ENCODE assay signal across 24 mouse cellular contexts in genomic region chr5:44085871-44086270, GRCm38 (mm10). TPM values are rescaled to one million over a fixed set of nuclear protein-coding genes. Genes with fewer than 3 reads are reported as not detected.
DNase-seq lines count a peak whose midpoint lies in the region; ATAC-seq lines count a peak whose summit lies in the region.
"Had no signal": no experiment of that assay in that cellular context is flagged by ENCODE, and none has a peak within 500 bp of the region (broad histone marks: within the 10 kb centered on the region; RNA-seq: fewer than 3 reads in every experiment).

No protein-coding gene starts in this region.

- no peak overlapping the region for H3K4me2 ChIP-seq in forebrain, embryonic 15.5 days (replicated peaks)
- H3K4me2 ChIP-seq: embryonic facial prominence, embryonic 15.5 days; hindbrain, embryonic 12.5 days had no signal

- H3K27ac ChIP-seq in heart, embryonic 10.5 days = no peak overlapping the region
- H3K27ac ChIP-seq in forebrain, embryonic 15.5 days (replicated peaks) = no peak overlapping the region
- H3K27ac ChIP-seq: embryonic facial prominence, embryonic 15.5 days; forebrain, embryonic 10.5 days; hindbrain, embryonic 12.5 days had no signal

- no peaks in the 10 kb centered on the region for H3K27me3 ChIP-seq in heart, embryonic 10.5 days (ENCODE audit: insufficient read depth, poor library complexity, severe bottlenecking)
- no peaks in the 10 kb centered on the region for H3K27me3 ChIP-seq in forebrain, embryonic 15.5 days
- H3K27me3 ChIP-seq: CH12.LX; embryonic facial prominence, embryonic 15.5 days; hindbrain, embryonic 12.5 days; Patski had no signal

- 74% methylated on average over 7 of the region's 7 CpGs for WGBS in heart, embryonic 10.5 days
- 91% methylated on average over 7 of the region's 7 CpGs for WGBS in forebrain, embryonic 15.5 days

- DNase-seq in heart, adult 11 months = peak; percentile 76
- DNase-seq in heart, embryonic 10.5 days (ENCODE audit: low spot score) = no peak
- peak; percentile 65 for DNase-seq in cerebellum, adult 11-12 months
- peak; percentile 67 for DNase-seq in cerebellum, adult 9-10 months
- peak; percentile 52 to 69 for DNase-seq in cerebellum, postnatal 25 days
- no peak for DNase-seq in heart, adult 18-20 months
- no peak for DNase-seq in layer of hippocampus, postnatal 10 days (ENCODE audit: low spot score in 2 of 2)
- DNase-seq: adrenal gland, postnatal 14 days; gastrocnemius, postnatal 10 days; heart, postnatal 10 days; heart, postnatal 4 days; kidney, adult 8-10 months had no signal

- H3K36me3 ChIP-seq in heart, embryonic 10.5 days = peaks cover 6% of the 10 kb centered on the region; the same call in 1 of the 2 replicates
- H3K36me3 ChIP-seq in forebrain, embryonic 15.5 days = no peaks in the 10 kb centered on the region
- H3K36me3 ChIP-seq: embryonic facial prominence, embryonic 15.5 days had no signal

- H3K4me3 ChIP-seq in heart, embryonic 10.5 days = no peak overlapping the region
- H3K4me3 ChIP-seq in forebrain, embryonic 15.5 days = no peak overlapping the region
- H3K4me3 ChIP-seq: embryonic facial prominence, embryonic 15.5 days; erythroblast, embryonic 14.5 days; forebrain, embryonic 10.5 days; hindbrain, embryonic 12.5 days had no signal

- no peaks in the 10 kb centered on the region for H3K9me3 ChIP-seq in heart, embryonic 10.5 days
- H3K9me3 ChIP-seq in forebrain, embryonic 15.5 days = no peaks in the 10 kb centered on the region
- H3K9me3 ChIP-seq: embryonic facial prominence, embryonic 15.5 days; hindbrain, embryonic 12.5 days had no signal

- no peak for ATAC-seq in forebrain, embryonic 15.5 days (replicated peaks)
- ATAC-seq: activated CD4-positive, CD25-positive, alpha-beta regulatory T cell, adult 4 months; forebrain, embryonic 14.5 days; hindbrain, embryonic 16.5 days; inflammation-experienced regulatory T-cells, adult 6 months; intestine, postnatal 0 days; Patski had no signal

- peaks cover 13% of the 10 kb centered on the region for H3K4me1 ChIP-seq in heart, embryonic 10.5 days
- H3K4me1 ChIP-seq in forebrain, embryonic 15.5 days = no peaks in the 10 kb centered on the region

- H3K9ac ChIP-seq in forebrain, embryonic 15.5 days (replicated peaks) = no peak overlapping the region
- H3K9ac ChIP-seq: embryonic facial prominence, embryonic 15.5 days; hindbrain, embryonic 12.5 days had no signal

RNA-seq across cellular contexts. Expression of gene Prom1, which starts 16.0 kb away (rescaled TPM):
- polyA plus RNA-seq in heart, embryonic 10.5 days (2016; fragmentation: Nextera tagmentation; extraction: Ambion mirVana) = 18.6 and 32.5 TPM in 2 replicates
- polyA plus RNA-seq in forebrain, embryonic 15.5 days (2015; fragmentation: Nextera tagmentation; extraction: Ambion mirVana) = 37.0 and 40.1 TPM in 2 replicates
- 10 to 100 TPM in 1 of 2 experiments, 1 to 10 TPM in 1; 8.7 to 11.5 TPM for total RNA-seq in heart, adult 18-20 months (2021)
- total RNA-seq in layer of hippocampus, postnatal 10 days (2021) = 10 to 100 TPM; 13.4 to 15.1 TPM
- polyA plus RNA-seq: erythroblast, embryonic 14.5 days had no signal

Comparison
In these comparisons a context has a peak if more than half of its experiments do, and no peak if none do; other contexts are left out.
1. DNase-seq: peak in heart, adult 11 months (single experiment), cerebellum, adult 11-12 months (single experiment), cerebellum, adult 9-10 months (single experiment) and cerebellum, postnatal 25 days (2 of 2); none in heart, embryonic 10.5 days (single experiment), heart, adult 18-20 months (0 of 2) and layer of hippocampus, postnatal 10 days (0 of 2).